In genomic region chr1:131299240-131299639, GRCm38 (mm10) we compare ENCODE assay signal across 21 mouse cellular contexts. TPM values are rescaled to one million over a fixed set of nuclear protein-coding genes. Genes with fewer than 3 reads are reported as not detected.
A peak's percentile ranks its signal among the peaks of the same experiment; 100 is the strongest.
DNase-seq lines count a peak whose midpoint lies in the region; ATAC-seq and TF ChIP-seq lines count a peak whose summit lies in the region.
"Had no signal": no experiment of that assay in that cellular context is flagged by ENCODE, and none has a peak within 500 bp of the region (broad histone marks: within the 10 kb centered on the region; RNA-seq: fewer than 3 reads in every experiment).

No protein-coding gene starts in this region.

- H3K9ac ChIP-seq in heart, embryonic 16.5 days (ENCODE audit: low read length) = no peak overlapping the region
- H3K9ac ChIP-seq in heart, embryonic 12.5 days = no peak overlapping the region
- H3K9ac ChIP-seq in neural tube, embryonic 14.5 days (replicated peaks; ENCODE audit: low read depth, low read length) = no peak overlapping the region
- H3K9ac ChIP-seq: forebrain, embryonic 13.5 days; intestine, embryonic 15.5 days; liver, embryonic 14.5 days; midbrain, embryonic 13.5 days had no signal

- peak in 1 of 2 experiments; percentile 30 for DNase-seq in cerebellum, adult 2 months
- DNase-seq in cerebellum, postnatal 36 days = no peak
- no peak for DNase-seq in layer of hippocampus, adult 2 months (ENCODE audit: low spot score in 2 of 2)
- no peak for DNase-seq in layer of hippocampus, postnatal 25 days (ENCODE audit: extremely low spot score in 1 of 2, low spot score in 1 of 2)
- DNase-seq: adrenal gland, postnatal 14 days; gastrocnemius, postnatal 14 days; layer of hippocampus, postnatal 36 days; liver; lung, adult 2 months; right cerebral cortex, postnatal 4 days; thymus, postnatal 4 days had no signal

- WGBS in cerebellum, adult 2 months = 20% methylated on average over 3 of the region's 3 CpGs
- WGBS in heart, embryonic 16.5 days = 42% methylated on average over 3 of the region's 3 CpGs
- WGBS in heart, embryonic 12.5 days = 46% methylated on average over 3 of the region's 3 CpGs
- 22% methylated on average over 3 of the region's 3 CpGs for WGBS in neural tube, embryonic 14.5 days

- no peak overlapping the region for H3K4me3 ChIP-seq in cerebellum, adult 2 months (replicated peaks; ENCODE audit: insufficient read depth, low read depth, low read length)
- H3K4me3 ChIP-seq in heart, embryonic 16.5 days (ENCODE audit: low read length) = no peak overlapping the region
- no peak overlapping the region for H3K4me3 ChIP-seq in heart, embryonic 12.5 days
- H3K4me3 ChIP-seq in layer of hippocampus, adult 2 months = no peak overlapping the region
- no peak overlapping the region for H3K4me3 ChIP-seq in neural tube, embryonic 14.5 days (ENCODE audit: low read depth, low read length)
- H3K4me3 ChIP-seq: forebrain, embryonic 13.5 days; heart, embryonic 10.5 days; intestine, embryonic 15.5 days; midbrain, embryonic 13.5 days had no signal

- no peaks in the 10 kb centered on the region for H3K27me3 ChIP-seq in cerebellum, adult 2 months (ENCODE audit: control insufficient read depth, insufficient read depth, low read length)
- H3K27me3 ChIP-seq in heart, embryonic 16.5 days (ENCODE audit: control insufficient read depth, insufficient read depth, low read length) = no peaks in the 10 kb centered on the region
- H3K27me3 ChIP-seq in heart, embryonic 12.5 days (replicated peaks) = no peaks in the 10 kb centered on the region
- H3K27me3 ChIP-seq in neural tube, embryonic 14.5 days (ENCODE audit: control insufficient read depth, insufficient read depth, low read length) = no peaks in the 10 kb centered on the region
- H3K27me3 ChIP-seq: forebrain, embryonic 13.5 days; intestine, embryonic 15.5 days; midbrain, embryonic 13.5 days had no signal

- no peak overlapping the region for H3K4me2 ChIP-seq in heart, embryonic 16.5 days (ENCODE audit: low read depth, low read length)
- no peak overlapping the region for H3K4me2 ChIP-seq in heart, embryonic 12.5 days
- H3K4me2 ChIP-seq in neural tube, embryonic 14.5 days (ENCODE audit: low read depth, low read length) = no peak overlapping the region
- H3K4me2 ChIP-seq: forebrain, embryonic 13.5 days; intestine, embryonic 15.5 days; midbrain, embryonic 13.5 days had no signal

- no peak for TF ChIP-seq POLR2A in cerebellum, adult 2 months (IDR thresholded peaks at IDR 0.05; ENCODE audit: borderline replicate concordance, insufficient read depth, low read length)

- H3K4me1 ChIP-seq in cerebellum, adult 2 months (ENCODE audit: control insufficient read depth, insufficient read depth, low read length) = peaks cover 38% of the 10 kb centered on the region
- peaks cover 9% of the 10 kb centered on the region for H3K4me1 ChIP-seq in heart, embryonic 16.5 days (ENCODE audit: control insufficient read depth, insufficient read depth, low read length)
- H3K4me1 ChIP-seq in heart, embryonic 12.5 days (replicated peaks) = peaks cover 34% of the 10 kb centered on the region
- 0 out of 2 replicates have a peak, but pooled peaks cover 5% of the 10 kb centered on the region for H3K4me1 ChIP-seq in neural tube, embryonic 14.5 days (ENCODE audit: control insufficient read depth, insufficient read depth, low read length)
- H3K4me1 ChIP-seq: forebrain, embryonic 13.5 days; intestine, embryonic 15.5 days had no signal

- no peak for ATAC-seq in heart, embryonic 16.5 days (replicated peaks; ENCODE audit: extremely low read depth, insufficient read depth, low FRiP score)
- no peak for ATAC-seq in heart, embryonic 12.5 days (ENCODE audit: insufficient number of reproducible peaks, low FRiP score)
- ATAC-seq in neural tube, embryonic 14.5 days (ENCODE audit: low read depth) = peak; percentile 49; the same call in 1 of the 2 replicates
- ATAC-seq: forebrain, embryonic 13.5 days; intestine, embryonic 15.5 days; midbrain, embryonic 13.5 days had no signal

- H3K27ac ChIP-seq in cerebellum, adult 2 months (ENCODE audit: insufficient read depth, low read length) = peak overlapping the region; percentile 74; the same call in 1 of the 2 replicates
- H3K27ac ChIP-seq in heart, embryonic 16.5 days (ENCODE audit: low read length) = 0 out of 2 replicates have a peak overlapping the region, but pooled peaks have one; percentile 28
- no peak overlapping the region for H3K27ac ChIP-seq in heart, embryonic 12.5 days (ENCODE audit: poor library complexity, severe bottlenecking)
- peak overlapping the region; percentile 54; the same call in 1 of the 2 replicates for H3K27ac ChIP-seq in layer of hippocampus, adult 2 months
- no peak overlapping the region; the same call in 1 of the 2 replicates for H3K27ac ChIP-seq in neural tube, embryonic 14.5 days (ENCODE audit: low read depth, low read length)
- H3K27ac ChIP-seq: forebrain, embryonic 13.5 days; heart, embryonic 10.5 days; intestine, embryonic 15.5 days; liver, embryonic 14.5 days; macrophage; midbrain, embryonic 13.5 days; stomach, postnatal 0 days had no signal

- no peak for TF ChIP-seq CTCF in cerebellum, adult 2 months (IDR thresholded peaks at IDR 0.05; ENCODE audit: borderline replicate concordance, insufficient read depth, low read depth, low read length)
- TF ChIP-seq CTCF in layer of hippocampus, adult 2 months (conservative IDR thresholded peaks at IDR 0.05) = no peak

- H3K9me3 ChIP-seq in heart, embryonic 16.5 days (replicated peaks; ENCODE audit: control insufficient read depth, low read length) = no peaks in the 10 kb centered on the region
- H3K9me3 ChIP-seq in heart, embryonic 12.5 days (replicated peaks) = no peaks in the 10 kb centered on the region
- H3K9me3 ChIP-seq in neural tube, embryonic 14.5 days (ENCODE audit: control insufficient read depth, low read length) = no peaks in the 10 kb centered on the region
- H3K9me3 ChIP-seq: forebrain, embryonic 13.5 days; heart, embryonic 10.5 days; intestine, embryonic 15.5 days; midbrain, embryonic 13.5 days had no signal

- H3K36me3 ChIP-seq in heart, embryonic 16.5 days (ENCODE audit: control insufficient read depth, insufficient read depth) = peaks cover 11% of the 10 kb centered on the region; the same call in 1 of the 2 replicates
- peaks cover 53% of the 10 kb centered on the region for H3K36me3 ChIP-seq in heart, embryonic 12.5 days
- H3K36me3 ChIP-seq in neural tube, embryonic 14.5 days (ENCODE audit: control insufficient read depth, insufficient read depth, low read length) = peaks cover 21% of the 10 kb centered on the region

RNA-seq across cellular contexts. Expression of gene Ikbke, which starts 19.8 kb away (rescaled TPM):
- polyA plus RNA-seq in cerebellum, adult 2 months (2012; rRNA removed) = 1.5 and 1.8 TPM in 2 replicates
- polyA plus RNA-seq in heart, embryonic 16.5 days (2015; fragmentation: Nextera tagmentation; extraction: Ambion mirVana) = 4.0 and 5.0 TPM in 2 replicates
- 2.8 and 3.4 TPM in 2 replicates for polyA plus RNA-seq in heart, embryonic 12.5 days (2016; fragmentation: Nextera tagmentation; extraction: Ambion mirVana)
- 1 to 10 TPM; 2.1 to 3.2 TPM for total RNA-seq in layer of hippocampus, adult 2 months (2021)
- total RNA-seq in layer of hippocampus, postnatal 25 days (2021) = 1 to 10 TPM in 1 of 2 experiments, under 1 TPM in 1; 0.98 to 2.7 TPM
- 0.55 and 0.93 TPM in 2 replicates for polyA plus RNA-seq in neural tube, embryonic 14.5 days (2014; fragmentation: Nextera tagmentation; extraction: Ambion mirVana)

RNA-seq across cellular contexts. Expression of gene Rassf5, which starts 54.2 kb away (rescaled TPM):
- polyA plus RNA-seq in cerebellum, adult 2 months (2012; rRNA removed) = 18.3 and 20.9 TPM in 2 replicates
- 15.0 and 22.5 TPM in 2 replicates for polyA plus RNA-seq in heart, embryonic 16.5 days (2015; fragmentation: Nextera tagmentation; extraction: Ambion mirVana)
- 27.0 and 27.2 TPM in 2 replicates for polyA plus RNA-seq in heart, embryonic 12.5 days (2016; fragmentation: Nextera tagmentation; extraction: Ambion mirVana)
- 10 to 100 TPM; 17.2 to 18.4 TPM for total RNA-seq in layer of hippocampus, adult 2 months (2021)
- 10 to 100 TPM; 18.8 to 21.4 TPM for total RNA-seq in layer of hippocampus, postnatal 25 days (2021)
- 4.8 and 5.7 TPM in 2 replicates for polyA plus RNA-seq in neural tube, embryonic 14.5 days (2014; fragmentation: Nextera tagmentation; extraction: Ambion mirVana)

Comparison
In these comparisons a context has a peak if more than half of its experiments do, and no peak if none do; other contexts are left out.
1. H3K27ac ChIP-seq: peak in cerebellum, adult 2 months (single experiment), heart, embryonic 16.5 days (single experiment) and layer of hippocampus, adult 2 months (single experiment); none in heart, embryonic 12.5 days (single experiment) and neural tube, embryonic 14.5 days (single experiment).